Mouse (Mus musculus) heart, adult 2 months (tissue): Measurements from ENCODE around the gene Apopt1.

Source experiments
- CTCF ChIP-seq: fragments of 200-600 bp; IDR thresholded peaks from 2 replicates; pipeline ENCODE4 v1.8.1; 2022; ENCODE audit warnings: antibody characterized with exemption, mild to moderate bottlenecking, moderate library complexity
- EP300 ChIP-seq: fragments of 200-500 bp; IDR thresholded peaks from 2 replicates; pipeline ENCODE4 v1.6.1; 2011; ENCODE audit warnings: low read depth, low read length, control low read depth; ENCODE audit not compliant: insufficient read depth
- POLR2A ChIP-seq: fragments of 200-500 bp; IDR thresholded peaks from 2 replicates; pipeline ENCODE4 v1.6.1; 2011; ENCODE audit warnings: mild to moderate bottlenecking, low read depth, low read length, control low read depth; ENCODE audit not compliant: insufficient read depth

DNA sequence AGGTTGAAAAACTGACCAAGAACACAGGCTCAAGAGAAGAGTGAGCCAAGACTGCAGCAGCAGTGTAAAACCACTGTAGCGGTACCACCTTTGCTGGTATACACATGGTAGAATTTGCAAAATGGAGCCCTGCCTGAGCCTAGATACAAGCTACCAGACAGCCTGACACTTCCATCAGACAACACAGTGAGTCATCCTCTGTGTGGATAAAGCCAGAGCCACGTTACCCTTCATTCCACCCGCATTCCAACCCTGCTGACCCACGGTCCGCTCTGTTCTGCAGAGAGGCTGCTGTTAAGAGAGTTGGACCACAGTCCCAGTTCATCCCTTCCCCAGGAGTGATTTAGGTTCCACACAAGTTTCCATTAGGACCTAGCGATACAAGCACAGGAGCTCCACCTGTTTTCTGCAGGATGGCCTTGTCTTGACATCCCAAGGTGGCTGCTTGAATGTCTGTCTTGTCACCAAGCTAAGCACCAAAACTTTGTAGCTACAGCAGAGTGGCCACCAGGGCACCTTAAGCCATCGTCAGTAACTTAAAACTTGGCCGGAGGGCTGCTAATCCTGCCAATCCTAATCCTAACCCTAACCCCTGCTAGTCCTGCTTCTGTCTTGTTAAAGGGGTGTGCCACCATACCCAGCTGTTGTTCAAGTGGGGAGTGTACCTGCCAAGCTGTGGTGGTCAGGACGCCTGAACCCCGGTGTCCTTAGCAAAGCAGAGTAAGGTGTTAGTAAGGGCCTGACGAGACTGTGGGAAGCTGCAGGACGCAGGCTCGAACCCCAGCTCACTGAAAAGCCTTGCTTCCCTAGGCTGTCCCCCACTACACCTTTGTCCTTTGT lies 47.8 kb upstream of the Apopt1 start:
- TF ChIP-seq CTCF (no peak), POLR2A (no peak), EP300 (no peak)
